Mouse (Mus musculus) neural tube, embryonic 12.5 days (tissue): ENCODE data around the gene Krt2. TPM values are rescaled to one million over a fixed set of nuclear protein-coding genes. Genes with fewer than 3 reads are reported as not detected.

Source experiments
- ATAC-seq: fragments of 200-750 bp; cut with Nextera tagmentation; 2 replicates; pipeline ENCODE4 v1.8.0; 2017; ENCODE audit warnings: low read depth, mild to moderate bottlenecking, moderate TSS enrichment, moderate library complexity; ENCODE audit not compliant: low FRiP score
- H3K27ac ChIP-seq: fragments of 300-500 bp; sonication (generic); 2 replicates; pipeline ENCODE4 v1.5.1; 2016
- H3K27me3 ChIP-seq: fragments of 300-500 bp; sonication (generic); replicated peaks from 2 replicates; pipeline ENCODE4 v1.6.1; 2016; ENCODE audit warnings: mild to moderate bottlenecking
- H3K36me3 ChIP-seq: fragments of 300-500 bp; sonication (generic); 2 replicates; pipeline ENCODE4 v1.6.1; 2016; ENCODE audit warnings: mild to moderate bottlenecking
- H3K4me1 ChIP-seq: fragments of 300-500 bp; sonication (generic); 2 replicates; pipeline ENCODE4 v1.6.1; 2016
- H3K4me2 ChIP-seq: fragments of 300-500 bp; sonication (generic); replicated peaks from 2 replicates; pipeline ENCODE4 v1.6.1; 2016; ENCODE audit warnings: mild to moderate bottlenecking
- H3K4me3 ChIP-seq: fragments of 300-500 bp; sonication (generic); 2 replicates; pipeline ENCODE4 v1.5.1; 2016
- H3K9ac ChIP-seq: fragments of 300-500 bp; sonication (generic); 2 replicates; pipeline ENCODE4 v1.6.1; 2016; ENCODE audit warnings: mild to moderate bottlenecking
- H3K9me3 ChIP-seq: fragments of 300-500 bp; sonication (generic); 2 replicates; pipeline ENCODE4 v1.6.1; 2016; ENCODE audit warnings: mild to moderate bottlenecking
- WGBS: fragments of 180-500 bp; shearing (Covaris S2); methylation state at CpG from one replicate; pipeline ENCODE4 v1.1.7; 2016; 5-methylcytosine and 5-hydroxymethylcytosine counted together
- polyA plus RNA-seq: library from polyadenylated mRNA; unstranded; fragments of >200 nt; fragmentation: Nextera tagmentation; extraction: Ambion mirVana; gene quantifications from 2 replicates; pipeline ENCODE4 v1.2.1, GENCODE M21; 2016

The Krt2 gene
- polyA plus RNA-seq, 1 experiment from 2014 or later = not detected

GRCm38 (mm10) chr15:101834784-101835328 lies 16.9 kb upstream of the Krt2 start:
- no peak overlapping the region for H3K4me3 ChIP-seq
- 68% methylated on average over 5 of the region's 5 CpGs for WGBS
- H3K27me3 ChIP-seq = no peaks in the 10 kb centered on the region
- H3K9ac ChIP-seq = no peak overlapping the region
- no peak for ATAC-seq
- H3K4me2 ChIP-seq = no peak overlapping the region
- no peaks in the 10 kb centered on the region for H3K9me3 ChIP-seq
- H3K27ac ChIP-seq = no peak overlapping the region
- H3K36me3 ChIP-seq = no peaks in the 10 kb centered on the region
- no peaks in the 10 kb centered on the region for H3K4me1 ChIP-seq

- no peaks in the 10 kb centered on the region for H3K27me3 ChIP-seq
- no peak for ATAC-seq
- WGBS = 54% methylated on average over 6 of the region's 6 CpGs
- H3K4me1 ChIP-seq = no peaks in the 10 kb centered on the region
- H3K4me2 ChIP-seq = no peak overlapping the region
- no peak overlapping the region for H3K9ac ChIP-seq
- H3K4me3 ChIP-seq = no peak overlapping the region
- no peaks in the 10 kb centered on the region for H3K36me3 ChIP-seq
- H3K27ac ChIP-seq = no peak overlapping the region
- H3K9me3 ChIP-seq = no peaks in the 10 kb centered on the region
Measured at GRCm38 (mm10) chr15:101833131-101833530, 15.2 kb upstream of the Krt2 start.

DNA sequence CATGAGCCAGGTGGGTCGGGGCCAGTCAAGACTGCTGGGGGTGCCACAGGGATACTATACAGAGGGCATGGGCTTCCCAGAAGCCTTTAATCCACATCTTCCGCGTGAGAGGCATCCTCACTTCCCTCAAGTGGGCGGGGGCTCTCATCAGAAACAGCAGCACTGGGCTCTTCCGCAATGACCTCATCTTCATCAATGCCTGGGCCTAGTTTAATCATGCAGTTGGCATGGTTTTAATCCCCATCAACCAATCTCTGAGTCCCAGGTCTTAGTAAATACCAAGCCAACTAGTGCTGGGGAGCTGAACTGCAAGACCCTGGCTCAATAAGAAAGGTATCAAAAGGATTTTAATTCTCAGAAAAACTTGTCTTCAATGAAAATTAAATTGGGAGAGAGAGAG lies 11.5 kb upstream of the Krt2 start:
- H3K36me3 ChIP-seq = no peaks in the 10 kb centered on the region
- H3K27ac ChIP-seq = no peak overlapping the region
- no peaks in the 10 kb centered on the region for H3K9me3 ChIP-seq
- no peaks in the 10 kb centered on the region for H3K27me3 ChIP-seq
- 75% methylated on average over 5 of the region's 5 CpGs for WGBS
- H3K4me3 ChIP-seq = no peak overlapping the region
- no peak for ATAC-seq
- no peak overlapping the region for H3K9ac ChIP-seq
- no peak overlapping the region for H3K4me2 ChIP-seq
- H3K4me1 ChIP-seq = no peaks in the 10 kb centered on the region

DNA sequence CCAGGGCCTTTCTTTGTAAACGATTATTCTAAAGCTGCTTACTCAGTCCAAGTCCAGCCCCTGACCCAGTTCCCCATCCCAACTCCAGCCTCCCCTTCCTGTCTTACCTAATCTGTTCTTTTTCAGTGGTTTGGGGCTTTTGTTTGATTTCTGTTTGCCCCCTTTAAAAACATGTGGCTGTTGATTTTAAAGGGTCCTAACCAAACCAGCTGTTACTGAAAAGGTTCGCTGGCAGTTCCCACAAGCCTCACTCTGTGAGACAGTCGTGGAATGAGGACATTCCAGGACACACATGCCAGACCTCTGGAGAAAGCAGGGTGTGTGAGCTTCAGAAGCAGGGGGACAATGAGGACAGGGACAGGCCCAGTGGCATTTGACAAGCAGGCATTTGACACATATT lies 3.8 kb upstream of the Krt2 start:
- Histone ChIP-seq H3K9me3 (no peaks in the 10 kb centered on the region), H3K4me1 (no peaks in the 10 kb centered on the region), H3K4me3 (no peak overlapping the region), H3K27ac (no peak overlapping the region), H3K36me3 (no peaks in the 10 kb centered on the region), H3K27me3 (no peaks in the 10 kb centered on the region), H3K9ac (no peak overlapping the region), H3K4me2 (no peak overlapping the region)
- ATAC-seq = no peak
- WGBS = 42% methylated on average over 3 of the region's 3 CpGs

DNA sequence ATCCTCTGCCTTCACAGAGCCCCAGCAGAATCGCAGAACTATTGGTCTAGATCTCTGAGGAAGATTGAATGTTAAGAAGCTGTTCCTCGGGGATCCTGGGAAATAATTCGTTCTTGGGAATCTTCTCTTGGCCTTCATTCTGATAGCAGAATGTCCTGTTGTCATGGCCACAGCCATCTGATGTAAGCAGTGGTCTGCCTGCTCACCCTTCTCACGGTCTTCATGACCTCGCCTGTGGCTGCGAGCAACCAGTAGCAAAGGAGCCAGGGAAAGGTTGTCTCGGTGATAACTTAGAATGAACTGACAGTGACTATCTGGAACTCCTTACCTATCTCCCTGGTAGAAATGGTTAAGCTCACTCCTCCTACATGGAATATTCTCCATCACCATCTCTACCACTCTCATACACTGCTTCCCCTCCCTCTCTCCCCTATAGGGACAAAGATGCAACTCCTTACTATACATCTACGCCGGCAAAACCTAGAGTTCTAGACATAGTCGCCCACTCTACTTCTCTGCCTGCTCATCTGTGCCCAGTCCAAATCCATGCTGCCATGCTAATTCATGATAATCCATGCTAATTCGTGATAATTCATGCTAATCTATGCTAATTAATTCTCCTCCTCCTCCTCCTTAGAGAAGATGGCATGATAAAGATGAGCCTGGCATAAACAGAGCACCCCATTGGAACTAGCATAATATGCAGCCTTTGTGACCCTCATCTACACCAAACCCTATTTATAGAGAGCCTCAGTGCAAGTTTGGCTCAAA lies 14.7 kb downstream of the Krt2 start:
- no peaks in the 10 kb centered on the region for H3K36me3 ChIP-seq
- WGBS = 72% methylated on average over 11 of the region's 11 CpGs
- no peak overlapping the region for H3K27ac ChIP-seq
- no peaks in the 10 kb centered on the region for H3K27me3 ChIP-seq
- no peak overlapping the region for H3K4me2 ChIP-seq
- H3K4me1 ChIP-seq = peaks cover 3% of the 10 kb centered on the region; the same call in 1 of the 2 replicates
- no peak overlapping the region for H3K9ac ChIP-seq
- peak; percentile 48; the same call in 1 of the 2 replicates for ATAC-seq
- no peak overlapping the region for H3K4me3 ChIP-seq
- no peaks in the 10 kb centered on the region for H3K9me3 ChIP-seq

GRCm38 (mm10) chr15:101802296-101802835 lies 15.6 kb downstream of the Krt2 start, which contains the start of gene Krt73:
Gene Krt73 (minus strand): TSS chr15:101802346.
- Histone ChIP-seq H3K4me3 (no peak within 1 kb of the TSS), H3K4me2 (no peak within 1 kb of the TSS), H3K9ac (no peak within 1 kb of the TSS), H3K36me3 (no peaks in the 10 kb centered on the region), H3K27me3 (no peaks in the 10 kb centered on the region), H3K4me1 (peaks cover 3% of the 10 kb centered on the region; the same call in 1 of the 2 replicates), H3K27ac (no peak within 1 kb of the TSS), H3K9me3 (no peaks in the 10 kb centered on the region)
- 72% methylated on average over 6 of the region's 6 CpGs for WGBS
- no peak for ATAC-seq

DNA sequence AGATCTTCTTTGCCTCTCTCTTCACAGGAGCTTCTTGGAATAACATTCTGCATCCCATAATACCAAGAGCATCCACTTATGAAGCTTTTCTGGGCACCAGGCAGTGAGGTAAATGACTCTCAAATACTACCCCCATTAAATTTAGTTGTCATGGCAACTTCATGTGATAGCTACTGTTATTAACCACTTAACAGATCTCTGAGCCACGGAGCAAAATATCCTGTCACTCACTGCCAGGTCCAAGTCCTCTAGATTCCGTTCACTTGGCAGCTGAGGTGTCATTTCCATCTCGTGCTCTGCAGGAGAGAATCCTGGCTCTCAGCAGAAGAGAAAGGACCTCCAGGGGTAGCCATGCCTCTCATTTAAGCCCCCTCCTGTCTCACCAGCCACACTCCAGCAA lies 27.1 kb downstream of the Krt2 start:
- Histone ChIP-seq H3K27ac (no peak overlapping the region), H3K9me3 (no peaks in the 10 kb centered on the region)
- no peak for ATAC-seq

DNA sequence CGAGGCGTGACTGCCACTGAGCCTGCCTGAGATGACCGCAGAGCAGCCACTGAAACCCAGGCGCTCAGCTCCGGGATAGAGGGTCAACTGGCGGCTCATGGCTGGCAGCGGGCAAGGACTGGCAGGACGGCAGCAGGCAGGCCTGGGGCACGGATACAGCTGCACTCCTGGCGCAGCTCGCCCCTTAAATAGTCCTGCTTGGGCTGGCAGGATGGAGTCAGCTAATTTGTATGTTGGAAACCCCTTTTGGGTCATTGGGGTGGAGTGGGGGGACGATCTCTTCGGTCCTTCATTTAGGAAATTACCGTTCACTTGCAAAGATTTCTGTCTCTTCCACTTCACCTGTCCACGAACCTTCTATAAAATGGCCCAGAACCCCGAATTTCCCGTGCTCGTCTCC lies 31.6 kb downstream of the Krt2 start, which contains the start of gene Krt72:
Krt72 (minus strand) TSS at position 101 of the 400 bp plus-strand sequence.
- no peak within 1 kb of the TSS for H3K4me2 ChIP-seq
- no peak within 1 kb of the TSS for H3K27ac ChIP-seq
- H3K36me3 ChIP-seq = no peaks in the 10 kb centered on the region
- no peak within 1 kb of the TSS for H3K9ac ChIP-seq
- no peak for ATAC-seq
- no peaks in the 10 kb centered on the region for H3K27me3 ChIP-seq
- 93% methylated on average over 18 of the region's 18 CpGs for WGBS
- no peak within 1 kb of the TSS for H3K4me3 ChIP-seq
- no peaks in the 10 kb centered on the region for H3K4me1 ChIP-seq
- no peaks in the 10 kb centered on the region for H3K9me3 ChIP-seq

More for the DNA sequence above, 27.1 kb downstream of the Krt2 start:
- Histone ChIP-seq H3K9ac (no peak overlapping the region), H3K36me3 (no peaks in the 10 kb centered on the region), H3K4me3 (no peak overlapping the region), H3K4me2 (no peak overlapping the region), H3K4me1 (no peaks in the 10 kb centered on the region), H3K27me3 (no peaks in the 10 kb centered on the region)
- 23% methylated on average over 3 of the region's 3 CpGs for WGBS

DNA sequence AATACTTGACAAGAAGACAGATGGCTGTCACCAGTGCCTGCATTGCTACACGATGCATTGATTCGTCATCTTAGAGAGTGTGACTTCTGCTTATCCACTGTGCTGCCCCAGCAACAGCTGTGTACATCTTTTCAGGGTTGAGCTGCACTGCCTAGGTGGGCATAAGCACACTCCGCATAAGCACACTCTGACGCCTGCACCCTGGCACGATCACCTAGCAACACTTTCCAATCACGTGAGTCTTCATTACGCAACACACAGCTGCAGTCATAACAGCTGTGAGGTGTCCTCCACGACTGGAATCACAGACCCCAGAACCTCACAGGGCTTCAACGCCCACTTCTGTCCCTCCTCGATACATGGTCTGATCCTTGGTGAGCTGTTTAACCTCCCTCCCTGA lies 44.5 kb downstream of the Krt2 start:
- no peak overlapping the region for H3K4me3 ChIP-seq
- WGBS = 86% methylated on average over 10 of the region's 10 CpGs
- no peaks in the 10 kb centered on the region for H3K4me1 ChIP-seq
- ATAC-seq = no peak
- H3K36me3 ChIP-seq = no peaks in the 10 kb centered on the region
- H3K4me2 ChIP-seq = no peak overlapping the region
- H3K9ac ChIP-seq = no peak overlapping the region
- H3K27me3 ChIP-seq = no peaks in the 10 kb centered on the region
- H3K9me3 ChIP-seq = no peaks in the 10 kb centered on the region
- H3K27ac ChIP-seq = no peak overlapping the region

DNA sequence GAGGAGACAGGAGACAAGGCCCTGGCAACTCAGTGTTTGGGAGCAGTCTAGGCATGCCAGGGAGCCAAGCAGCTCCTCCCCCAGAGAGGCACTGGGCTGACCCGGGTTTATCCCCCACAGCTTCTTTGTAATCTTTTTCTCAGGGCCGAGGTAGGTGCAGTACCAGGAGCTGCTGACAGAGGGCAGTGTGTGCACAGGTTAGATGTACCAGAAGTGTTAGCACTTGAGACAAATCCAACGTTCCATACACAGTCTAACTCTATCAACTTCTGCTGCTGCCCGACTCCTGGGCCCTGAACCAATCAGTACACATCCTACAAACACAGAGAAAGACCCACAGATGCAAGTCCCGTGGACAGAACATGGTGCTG lies 45.3 kb downstream of the Krt2 start:
- Histone ChIP-seq H3K9ac (no peak overlapping the region), H3K4me2 (no peak overlapping the region), H3K27me3 (no peaks in the 10 kb centered on the region), H3K4me1 (no peaks in the 10 kb centered on the region), H3K36me3 (no peaks in the 10 kb centered on the region), H3K27ac (no peak overlapping the region), H3K4me3 (no peak overlapping the region), H3K9me3 (no peaks in the 10 kb centered on the region)
- 10% methylated on average over 5 of the region's 5 CpGs for WGBS
- peak; percentile 68; the same call in 1 of the 2 replicates for ATAC-seq

DNA sequence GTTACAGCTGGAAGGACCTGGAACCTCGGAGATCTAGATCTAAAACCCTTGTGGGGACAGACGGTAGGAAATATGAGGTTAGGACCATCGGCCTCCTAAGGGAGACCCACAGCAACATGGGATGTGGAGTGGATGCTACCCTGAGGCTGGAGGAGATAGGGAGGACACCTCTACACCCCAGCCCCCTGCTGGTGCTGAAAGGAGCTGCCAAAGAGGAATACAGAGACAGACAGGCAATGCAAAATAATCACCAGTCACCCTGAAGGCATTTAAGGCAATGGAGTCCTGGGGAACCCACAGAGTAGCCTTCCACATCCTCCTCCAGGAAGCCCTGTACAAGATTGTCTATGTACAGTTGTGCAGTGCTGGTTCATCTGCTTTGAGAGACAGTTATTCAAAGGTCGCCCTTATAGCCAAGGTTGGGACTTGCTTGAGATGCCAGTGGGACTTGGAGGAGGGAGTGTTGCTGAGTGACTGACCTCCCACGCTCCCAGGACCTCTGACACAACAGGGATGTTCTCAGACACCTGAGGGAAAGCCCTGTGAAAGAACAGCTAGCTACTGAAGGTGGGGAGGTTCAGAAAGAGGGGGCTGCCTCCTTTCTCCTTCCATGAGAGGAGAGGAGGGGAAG lies 45.8 kb downstream of the Krt2 start:
- no peak overlapping the region for H3K27ac ChIP-seq
- H3K9ac ChIP-seq = no peak overlapping the region
- ATAC-seq = no peak

DNA sequence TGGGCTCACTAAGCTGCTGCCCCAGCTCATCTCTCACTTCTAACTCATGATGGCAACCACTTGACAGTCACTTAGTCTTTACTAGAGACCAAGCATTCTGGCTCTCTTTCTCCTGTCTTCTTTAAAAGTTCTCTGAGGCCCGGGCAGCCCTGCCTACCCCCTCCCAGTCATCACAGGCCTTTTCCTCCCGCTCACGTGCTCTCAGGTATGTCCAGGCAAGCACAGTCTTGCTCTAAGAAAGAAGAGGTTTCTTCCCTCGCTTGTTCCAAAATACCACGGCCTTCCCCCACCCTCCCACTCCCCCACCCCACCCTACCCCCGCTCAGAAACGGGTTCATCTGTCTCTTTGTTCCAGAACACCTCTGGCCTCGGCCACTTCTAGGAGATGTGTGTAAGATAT lies 47.7 kb downstream of the Krt2 start:
- ATAC-seq = no peak
- H3K4me1 ChIP-seq = no peaks in the 10 kb centered on the region
- H3K4me2 ChIP-seq = no peak overlapping the region
- 61% methylated on average over 8 of the region's 8 CpGs for WGBS
- no peak overlapping the region for H3K27ac ChIP-seq
- no peaks in the 10 kb centered on the region for H3K27me3 ChIP-seq
- H3K36me3 ChIP-seq = no peaks in the 10 kb centered on the region
- no peak overlapping the region for H3K9ac ChIP-seq
- H3K4me3 ChIP-seq = no peak overlapping the region
- H3K9me3 ChIP-seq = no peaks in the 10 kb centered on the region

More for the DNA sequence above, 45.8 kb downstream of the Krt2 start:
- Histone ChIP-seq H3K4me3 (no peak overlapping the region), H3K27me3 (no peaks in the 10 kb centered on the region), H3K4me1 (no peaks in the 10 kb centered on the region), H3K4me2 (no peak overlapping the region), H3K36me3 (no peaks in the 10 kb centered on the region), H3K9me3 (no peaks in the 10 kb centered on the region)
- WGBS = 77% methylated on average over 5 of the region's 5 CpGs
